ENCODE assay signal across 17 mouse cellular contexts in the genomic region with DNA sequence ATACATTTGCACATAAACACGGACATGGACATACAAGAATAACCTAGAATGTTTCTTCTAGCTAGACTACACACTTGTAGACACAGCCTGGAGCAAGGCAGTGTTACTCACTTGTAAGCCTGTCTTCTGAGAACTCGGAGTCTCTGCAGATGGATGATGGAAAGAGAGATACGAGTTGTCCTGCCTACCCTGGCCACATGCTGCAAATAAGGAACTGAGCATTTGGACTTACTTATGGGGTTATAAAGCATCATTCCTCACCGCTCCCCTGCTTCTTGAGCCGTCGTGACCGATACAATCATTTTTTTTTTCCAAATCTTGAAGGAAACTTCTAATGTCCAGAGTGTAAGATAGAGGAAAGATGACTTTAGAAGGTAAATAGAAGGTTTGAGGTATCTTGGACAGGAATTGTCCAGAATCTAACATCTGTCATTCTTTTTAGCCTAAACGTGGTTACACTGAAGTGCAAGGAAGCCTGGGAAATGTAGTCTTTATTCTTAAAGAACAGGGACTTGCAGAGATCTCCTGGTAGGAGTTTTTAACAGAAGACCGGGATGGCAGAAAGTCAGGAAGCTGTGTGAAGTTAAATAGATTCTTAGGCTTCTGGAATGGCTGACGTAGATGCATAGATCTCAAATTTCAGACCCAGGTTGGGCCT.
"Had no signal": no experiment of that assay in that cellular context is flagged by ENCODE, and none has a peak within 500 bp of the region (broad histone marks: within the 10 kb centered on the region; RNA-seq: fewer than 3 reads in every experiment).

No protein-coding gene starts in this region.

- DNase-seq: lung, adult 18-20 months; lung, postnatal 4 days; midbrain, embryonic 14.5 days; right cerebral cortex, postnatal 14 days; thymus, adult 2 months; thymus, postnatal 25 days; thymus, postnatal 4 days had no signal

- H3K9me3 ChIP-seq: lung, embryonic 15.5 days; midbrain, embryonic 10.5 days; midbrain, embryonic 12.5 days; neural tube, embryonic 13.5 days; neural tube, embryonic 15.5 days; stomach, embryonic 15.5 days had no signal

- H3K27ac ChIP-seq: lung, embryonic 15.5 days; midbrain, embryonic 10.5 days; midbrain, embryonic 12.5 days; neural tube, embryonic 13.5 days; neural tube, embryonic 15.5 days; stomach, embryonic 15.5 days; stomach, postnatal 0 days had no signal

- H3K4me2 ChIP-seq: lung, embryonic 15.5 days; midbrain, embryonic 12.5 days; neural tube, embryonic 13.5 days; neural tube, embryonic 15.5 days; stomach, embryonic 15.5 days had no signal

- H3K27me3 ChIP-seq: lung, embryonic 15.5 days; neural tube, embryonic 13.5 days; neural tube, embryonic 15.5 days; stomach, embryonic 15.5 days had no signal

- H3K9ac ChIP-seq: lung, embryonic 15.5 days; midbrain, embryonic 12.5 days; neural tube, embryonic 13.5 days; neural tube, embryonic 15.5 days; stomach, embryonic 15.5 days had no signal

- H3K4me3 ChIP-seq: lung, embryonic 15.5 days; midbrain, embryonic 10.5 days; midbrain, embryonic 12.5 days; myocyte; neural tube, embryonic 13.5 days; neural tube, embryonic 15.5 days; stomach, embryonic 15.5 days had no signal

- H3K36me3 ChIP-seq: lung, embryonic 15.5 days; midbrain, embryonic 10.5 days; midbrain, embryonic 12.5 days; neural tube, embryonic 13.5 days; neural tube, embryonic 15.5 days; stomach, embryonic 15.5 days had no signal

- ATAC-seq: lung, postnatal 0 days; midbrain, embryonic 16.5 days had no signal
